Comparison of ENCODE assay signal across 27 mouse cellular contexts in genomic region chr11:100780247-100780646, GRCm38 (mm10). TPM values are rescaled to one million over a fixed set of nuclear protein-coding genes. Genes with fewer than 3 reads are reported as not detected.
A peak's percentile ranks its signal among the peaks of the same experiment; 100 is the strongest.
DNase-seq lines count a peak whose midpoint lies in the region; ATAC-seq lines count a peak whose summit lies in the region.
"Had no signal": no experiment of that assay in that cellular context is flagged by ENCODE, and none has a peak within 500 bp of the region (broad histone marks: within the 10 kb centered on the region; RNA-seq: fewer than 3 reads in every experiment).

No protein-coding gene starts in this region.

- no peak overlapping the region for H3K9ac ChIP-seq in forebrain, embryonic 13.5 days
- H3K9ac ChIP-seq: embryonic facial prominence, embryonic 13.5 days; embryonic facial prominence, embryonic 15.5 days; forebrain, embryonic 12.5 days; forebrain, embryonic 15.5 days; forebrain, postnatal 0 days had no signal

- H3K27me3 ChIP-seq in forebrain, embryonic 13.5 days = no peaks in the 10 kb centered on the region
- H3K27me3 ChIP-seq: embryonic facial prominence, embryonic 13.5 days; embryonic facial prominence, embryonic 15.5 days; forebrain, embryonic 12.5 days; forebrain, embryonic 15.5 days had no signal

- H3K4me1 ChIP-seq in brown adipose tissue, adult 24 weeks (ENCODE audit: control insufficient read depth, insufficient read depth, insufficient read length, low read length) = peaks cover 8% of the 10 kb centered on the region; the same call in 1 of the 2 replicates
- no peaks in the 10 kb centered on the region for H3K4me1 ChIP-seq in forebrain, embryonic 13.5 days
- H3K4me1 ChIP-seq: embryonic facial prominence, embryonic 13.5 days; embryonic facial prominence, embryonic 15.5 days; forebrain, embryonic 10.5 days; forebrain, embryonic 12.5 days; forebrain, embryonic 15.5 days had no signal

- H3K27ac ChIP-seq in brown adipose tissue, adult 24 weeks (replicated peaks; ENCODE audit: low read depth, low read length) = peak overlapping the region; percentile 54
- H3K27ac ChIP-seq in forebrain, embryonic 13.5 days = no peak overlapping the region; the same call in 1 of the 2 replicates
- H3K27ac ChIP-seq: embryonic facial prominence, embryonic 13.5 days; embryonic facial prominence, embryonic 15.5 days; forebrain, embryonic 10.5 days; forebrain, embryonic 12.5 days; forebrain, embryonic 15.5 days had no signal

- H3K4me2 ChIP-seq in forebrain, embryonic 13.5 days = no peak overlapping the region
- H3K4me2 ChIP-seq: embryonic facial prominence, embryonic 13.5 days; embryonic facial prominence, embryonic 15.5 days; forebrain, embryonic 12.5 days; forebrain, embryonic 15.5 days had no signal

- H3K4me3 ChIP-seq in brown adipose tissue, adult 24 weeks (ENCODE audit: insufficient read depth, low read depth, low read length) = no peak overlapping the region
- no peak overlapping the region for H3K4me3 ChIP-seq in forebrain, embryonic 13.5 days
- H3K4me3 ChIP-seq: embryonic facial prominence, embryonic 13.5 days; embryonic facial prominence, embryonic 15.5 days; erythroblast, embryonic 14.5 days; forebrain, embryonic 10.5 days; forebrain, embryonic 12.5 days; forebrain, embryonic 15.5 days had no signal

- H3K36me3 ChIP-seq in forebrain, embryonic 13.5 days (ENCODE audit: poor library complexity, severe bottlenecking) = peaks cover 17% of the 10 kb centered on the region

- ATAC-seq in forebrain, embryonic 13.5 days = no peak
- ATAC-seq: forebrain, embryonic 15.5 days; forebrain, postnatal 0 days had no signal

- DNase-seq in adrenal gland, adult 2 months = peak; percentile 68
- no peak for DNase-seq in adrenal gland, adult 18-20 months (ENCODE audit: low spot score in 2 of 2)
- peak; percentile 70 for DNase-seq in adrenal gland, postnatal 14 days
- no peak for DNase-seq in adrenal gland, postnatal 4 days (ENCODE audit: low spot score in 2 of 2)
- peak; percentile 50 to 67 for DNase-seq in adrenal gland, postnatal 36 days
- DNase-seq: cerebellum, adult 11 months; cerebellum, adult 18-20 months; cerebellum, adult 8-10 months; cerebellum, adult 9-11 months; cerebellum, postnatal 14 days; cerebellum, postnatal 36 days; embryo, embryonic 11 days; forebrain, postnatal 0 days had no signal

- no peaks in the 10 kb centered on the region for H3K9me3 ChIP-seq in forebrain, embryonic 13.5 days (replicated peaks)
- H3K9me3 ChIP-seq: embryonic facial prominence, embryonic 13.5 days; embryonic facial prominence, embryonic 15.5 days; forebrain, embryonic 10.5 days; forebrain, embryonic 12.5 days; forebrain, embryonic 15.5 days had no signal

- WGBS in forebrain, embryonic 13.5 days = 79% methylated on average over 8 of the region's 8 CpGs

RNA-seq across cellular contexts. Expression of gene Ghdc, which starts 9.5 kb away (rescaled TPM):
- total RNA-seq in adrenal gland, adult 2 months (2021) = 10 to 100 TPM; 21.6 to 26.0 TPM
- 26.8 and 27.6 TPM in 2 replicates for polyA plus RNA-seq in adrenal gland, adult 2 months (2012; rRNA removed)
- 10 to 100 TPM; 17.8 to 21.4 TPM for total RNA-seq in adrenal gland, adult 18-20 months (2021)
- 19.7 and 19.9 TPM in 2 replicates for total RNA-seq in adrenal gland, postnatal 14 days (2021)
- total RNA-seq in adrenal gland, postnatal 4 days (2021) = 10 to 100 TPM; 15.4 to 15.5 TPM
- total RNA-seq in adrenal gland, postnatal 36 days (2021) = 10 to 100 TPM; 18.8 to 25.8 TPM
- polyA plus RNA-seq in brown adipose tissue, adult 24 weeks (2012; ENCODE audit: insufficient read depth, insufficient read length, missing spikeins) = 9.4 and 11.1 TPM in 2 replicates
- polyA plus RNA-seq in forebrain, embryonic 13.5 days (2015; fragmentation: Nextera tagmentation; extraction: Ambion mirVana) = 1.9 and 2.4 TPM in 2 replicates

RNA-seq across cellular contexts. Expression of gene Hcrt, which starts 17.5 kb away (rescaled TPM):
- not detected for total RNA-seq in adrenal gland, adult 2 months (2021)
- not detected in 2 replicates for polyA plus RNA-seq in adrenal gland, adult 2 months (2012; rRNA removed)
- not detected for total RNA-seq in adrenal gland, adult 18-20 months (2021)
- total RNA-seq in adrenal gland, postnatal 14 days (2021) = not detected in 2 replicates
- not detected for total RNA-seq in adrenal gland, postnatal 4 days (2021)
- not detected for total RNA-seq in adrenal gland, postnatal 36 days (2021)
- not detected in 2 replicates for polyA plus RNA-seq in brown adipose tissue, adult 24 weeks (2012; ENCODE audit: insufficient read depth, insufficient read length, missing spikeins)
- polyA plus RNA-seq in forebrain, embryonic 13.5 days (2015; fragmentation: Nextera tagmentation; extraction: Ambion mirVana) = not detected in 2 replicates
- total RNA-seq: common myeloid progenitor, adult 5-6 weeks; ES-E14; gastrocnemius, adult 18-20 months; MEL had no signal
- polyA plus RNA-seq: C2C12; embryonic facial prominence, embryonic 11.5 days; embryonic facial prominence, embryonic 13.5 days; embryonic facial prominence, embryonic 15.5 days; erythroblast, embryonic 14.5 days; forebrain, embryonic 10.5 days had no signal

RNA-seq across cellular contexts. Expression of gene Kcnh4, which starts 20.5 kb away (rescaled TPM):
- total RNA-seq in adrenal gland, adult 2 months (2021) = under 1 TPM; 0.28 to 0.32 TPM
- polyA plus RNA-seq in adrenal gland, adult 2 months (2012; rRNA removed) = 0.45 and 0.57 TPM in 2 replicates
- total RNA-seq in adrenal gland, adult 18-20 months (2021) = under 1 TPM; 0.10 to 0.16 TPM
- 0.11 and 0.15 TPM in 2 replicates for total RNA-seq in adrenal gland, postnatal 14 days (2021)
- total RNA-seq in adrenal gland, postnatal 4 days (2021) = under 1 TPM; 0.39 to 0.40 TPM
- total RNA-seq in adrenal gland, postnatal 36 days (2021) = under 1 TPM; 0.10 to 0.13 TPM
- polyA plus RNA-seq in brown adipose tissue, adult 24 weeks (2012; ENCODE audit: insufficient read depth, insufficient read length, missing spikeins) = not detected in 2 replicates
- 3.4 and 4.6 TPM in 2 replicates for polyA plus RNA-seq in forebrain, embryonic 13.5 days (2015; fragmentation: Nextera tagmentation; extraction: Ambion mirVana)
- total RNA-seq: common myeloid progenitor, adult 5-6 weeks; gastrocnemius, adult 18-20 months had no signal
- polyA plus RNA-seq: C2C12; erythroblast, embryonic 14.5 days had no signal

RNA-seq across cellular contexts. Expression of gene Rab5c, which starts 42.2 kb away (rescaled TPM):
- 100 to 1,000 TPM; 191 to 196 TPM for total RNA-seq in adrenal gland, adult 2 months (2021)
- 201 and 238 TPM in 2 replicates for polyA plus RNA-seq in adrenal gland, adult 2 months (2012; rRNA removed)
- 100 to 1,000 TPM; 189 TPM for total RNA-seq in adrenal gland, adult 18-20 months (2021)
- 170 and 175 TPM in 2 replicates for total RNA-seq in adrenal gland, postnatal 14 days (2021)
- total RNA-seq in adrenal gland, postnatal 4 days (2021) = 100 to 1,000 TPM; 171 to 182 TPM
- 100 to 1,000 TPM; 172 to 187 TPM for total RNA-seq in adrenal gland, postnatal 36 days (2021)
- polyA plus RNA-seq in brown adipose tissue, adult 24 weeks (2012; ENCODE audit: insufficient read depth, insufficient read length, missing spikeins) = 148 and 163 TPM in 2 replicates
- 22.7 and 23.1 TPM in 2 replicates for polyA plus RNA-seq in forebrain, embryonic 13.5 days (2015; fragmentation: Nextera tagmentation; extraction: Ambion mirVana)

Comparison
In these comparisons a context has a peak if more than half of its experiments do, and no peak if none do; other contexts are left out.
1. DNase-seq: peak in adrenal gland, adult 2 months (single experiment), adrenal gland, postnatal 14 days (single experiment) and adrenal gland, postnatal 36 days (2 of 2); none in adrenal gland, adult 18-20 months (0 of 2) and adrenal gland, postnatal 4 days (0 of 2).